Mouse (Mus musculus): ENCODE data around the gene Gimap9.
A peak's percentile ranks its signal among the peaks of the same experiment; 100 is the strongest.

The Gimap9 gene

DNA sequence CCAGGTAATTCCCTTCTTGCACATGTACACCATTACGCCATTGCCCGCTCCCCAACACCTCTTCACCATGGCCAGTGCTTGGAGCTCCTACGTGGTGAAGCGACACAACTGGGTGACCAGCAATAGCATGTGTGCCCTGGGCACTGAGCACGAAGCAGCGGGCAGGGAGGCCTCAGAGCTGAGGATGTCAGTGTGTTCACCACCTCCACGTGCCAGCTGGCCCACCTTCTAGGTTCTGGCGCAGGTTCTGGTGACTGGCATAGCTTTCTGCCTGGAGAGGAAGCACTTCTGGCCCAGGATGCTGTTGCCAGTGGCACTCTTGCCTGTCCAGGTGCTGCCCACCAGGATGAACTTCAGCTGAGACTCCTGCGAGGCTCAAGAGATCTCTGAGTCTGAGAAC lies 10.5 kb upstream of the Gimap9 start:
- DNase-seq = peak; percentile 85

- peak; percentile 77 for DNase-seq
Observed at GRCm38 (mm10) chr6:48666159-48666586, 9.8 kb upstream of the Gimap9 start.

- DNase-seq = peak; percentile 71
Observed at GRCm38 (mm10) chr6:48668022-48668421, 7.9 kb upstream of the Gimap9 start.

- DNase-seq = peak; percentile 71
Observed at GRCm38 (mm10) chr6:48669446-48669969, 6.4 kb upstream of the Gimap9 start.

GRCm38 (mm10) chr6:48674291-48675058 lies 1.5 kb upstream of the Gimap9 start:
- DNase-seq = peak; percentile 75

DNA sequence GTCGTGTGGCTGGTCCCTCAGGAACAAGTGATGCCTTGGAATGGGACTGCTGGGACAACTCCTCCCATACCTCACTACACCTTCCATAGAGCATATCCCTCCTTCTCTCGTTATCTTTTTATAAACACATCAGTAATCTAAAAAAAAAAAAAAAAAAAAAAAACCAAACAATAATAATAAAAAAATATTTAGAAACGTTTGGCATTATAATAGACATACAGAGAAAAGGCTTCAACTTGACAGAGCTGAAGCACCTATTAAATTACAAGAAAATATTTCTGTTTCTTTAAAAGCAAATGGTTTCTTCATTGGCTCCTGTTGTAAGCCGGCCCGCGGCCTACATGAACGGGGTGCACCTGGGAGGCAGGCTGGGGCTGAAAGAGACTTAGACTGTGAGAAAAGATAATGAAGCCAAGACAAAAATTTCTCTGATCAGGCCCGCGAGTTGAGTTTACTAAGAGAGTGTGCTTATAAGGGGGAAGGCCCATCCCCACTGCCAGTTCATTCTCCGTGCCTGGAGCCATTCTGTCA lies 464 bp upstream of the Gimap9 start:
- no peak for DNase-seq

DNA sequence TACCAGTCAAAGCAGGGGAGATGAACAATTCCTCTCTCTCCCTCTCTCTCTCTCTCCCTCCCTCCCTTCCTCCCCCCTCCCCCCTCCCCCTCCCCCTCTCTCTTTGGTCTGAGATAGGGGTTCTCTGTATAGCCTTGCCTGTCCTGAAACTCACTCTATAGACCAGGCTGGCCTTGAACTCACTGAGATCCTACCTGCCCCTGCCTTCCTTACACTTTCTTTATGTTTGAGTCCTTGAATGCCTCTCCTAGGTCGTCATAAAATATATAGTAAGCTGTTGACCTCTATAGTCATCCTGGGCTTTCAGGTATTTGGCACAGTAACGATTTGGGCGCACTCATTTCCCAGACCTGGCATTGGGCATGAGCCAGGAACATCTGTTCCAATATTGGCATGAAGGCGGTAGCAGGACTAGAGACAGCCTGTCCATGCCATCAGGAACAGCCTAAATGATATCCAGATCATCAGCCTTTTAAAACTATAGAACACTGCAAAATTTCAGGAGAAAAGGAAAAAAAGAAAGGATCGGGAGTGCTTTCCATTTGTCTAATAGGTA lies 1.0 kb downstream of the Gimap9 start:
- peak; percentile 83 for DNase-seq

- DNase-seq = peak; percentile 84
Observed at GRCm38 (mm10) chr6:48677492-48678345, 1.8 kb downstream of the Gimap9 start.

- peak; percentile 77 for DNase-seq
Observed at GRCm38 (mm10) chr6:48678391-48678790, 2.5 kb downstream of the Gimap9 start.

DNA sequence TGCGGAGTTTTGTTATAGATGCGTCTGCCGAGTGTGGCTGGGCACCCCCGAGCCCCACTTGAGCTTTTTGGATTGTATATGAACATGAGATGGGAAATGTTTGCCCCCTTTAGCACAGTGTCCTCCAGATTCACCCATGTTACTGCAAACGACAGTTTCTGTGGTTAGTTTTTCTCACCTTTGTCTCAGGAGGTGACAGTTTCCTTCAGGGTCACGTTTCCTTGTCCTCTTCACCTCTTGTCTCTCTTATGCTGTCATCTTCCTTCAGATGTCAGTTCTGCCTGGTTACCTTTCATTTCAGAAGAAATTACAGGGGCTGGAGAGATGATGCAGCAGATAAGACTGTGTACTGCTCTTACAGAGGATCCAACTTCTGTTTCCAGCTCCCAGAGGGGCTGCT lies 3.8 kb downstream of the Gimap9 start:
- DNase-seq = peak; percentile 66

DNA sequence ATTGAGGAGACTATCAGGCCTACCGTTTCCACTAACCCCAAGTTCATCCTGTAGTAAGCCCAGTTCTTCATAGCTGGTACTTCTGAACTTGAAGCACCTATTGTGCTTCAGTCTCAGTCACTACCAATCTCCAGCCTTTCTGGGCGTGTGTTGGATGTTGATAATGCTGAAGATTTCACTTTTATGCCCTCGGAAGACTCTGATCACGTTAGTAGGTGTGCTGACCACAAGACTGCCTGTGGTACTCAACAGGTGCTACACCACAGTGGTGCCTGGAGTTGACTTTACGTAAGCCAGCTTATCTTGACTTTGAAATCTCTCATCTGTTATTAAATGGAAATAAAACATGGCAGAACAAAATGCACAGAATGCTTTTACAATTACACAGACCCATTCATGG lies 4.5 kb downstream of the Gimap9 start:
- DNase-seq = peak; percentile 53

DNA sequence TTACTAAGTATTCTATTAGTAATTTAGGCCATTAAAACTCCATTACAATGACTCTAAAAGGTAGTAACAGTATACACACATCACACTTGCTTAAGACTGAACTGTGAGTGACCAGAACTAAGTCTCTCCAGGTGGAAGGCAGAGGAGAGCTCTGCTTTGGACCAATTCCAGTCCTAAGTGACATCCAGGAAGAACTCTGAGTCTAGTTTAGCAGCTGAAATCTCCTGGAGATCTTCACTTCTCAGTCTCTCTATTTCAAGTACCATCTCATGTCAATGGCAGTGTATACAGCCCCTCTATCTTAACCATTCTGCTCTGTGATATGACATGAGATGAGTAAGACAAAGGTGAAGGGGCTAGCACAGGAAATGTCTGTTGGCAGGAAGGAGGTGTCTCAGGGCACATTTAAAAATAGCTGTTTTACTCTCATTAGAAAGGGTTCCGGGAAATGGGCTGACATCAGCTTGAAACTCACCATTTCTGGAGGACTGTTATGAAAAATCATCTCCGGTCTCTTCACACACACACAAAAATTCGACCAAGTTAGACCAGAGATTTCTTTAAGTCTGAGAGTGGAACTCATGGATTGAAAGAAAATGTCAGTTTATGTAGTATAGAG lies 5.7 kb downstream of the Gimap9 start:
- peak; percentile 92 for DNase-seq

- DNase-seq = peak; percentile 84
Observed at GRCm38 (mm10) chr6:48682271-48682670, 6.3 kb downstream of the Gimap9 start.

GRCm38 (mm10) chr6:48683263-48683821 lies 7.4 kb downstream of the Gimap9 start:
- DNase-seq = peak; percentile 23

DNA sequence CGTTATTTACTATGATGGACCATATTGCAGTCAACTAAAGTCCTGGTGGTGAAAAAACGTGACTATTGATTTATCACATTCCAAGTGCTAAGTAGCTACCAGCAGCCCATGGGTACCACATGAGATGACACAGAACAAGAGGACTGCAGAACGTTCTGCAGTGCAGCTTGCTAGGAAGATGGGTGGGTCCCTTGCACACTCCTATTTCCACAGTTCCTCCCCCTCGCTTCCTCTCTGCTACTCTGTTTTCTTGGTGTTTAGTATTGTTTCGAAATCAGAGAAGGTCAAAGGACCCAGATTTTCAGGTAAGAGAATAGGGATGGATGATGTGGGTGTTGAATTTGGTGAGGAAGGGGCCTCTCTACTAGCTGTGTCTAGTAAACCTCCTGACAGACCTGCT lies 8.4 kb downstream of the Gimap9 start, which contains the start of gene Gimap4:
Gene Gimap4, plus strand, starts transcription at position 231 of the 400 bp plus-strand sequence.
- DNase-seq = peak; percentile 95

DNA sequence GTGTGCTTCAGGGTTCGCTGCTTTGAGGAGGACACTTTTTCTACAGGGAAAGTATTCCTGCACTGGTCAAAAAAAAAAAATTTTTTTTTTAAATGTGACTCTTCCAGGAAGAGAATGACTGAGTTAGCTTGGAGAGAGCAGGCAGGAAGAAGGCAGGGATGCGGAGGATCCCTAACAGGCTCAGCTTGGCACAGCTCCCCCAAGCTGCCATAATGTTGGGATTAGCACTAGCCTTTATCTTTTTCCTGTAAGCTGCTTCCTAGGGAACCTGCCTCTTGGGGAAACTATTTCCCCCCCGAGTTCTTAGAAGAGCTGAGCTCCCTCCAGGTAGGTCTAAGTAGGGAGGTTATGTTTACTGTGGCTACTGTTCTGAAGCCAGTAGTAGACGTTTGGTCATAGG lies 8.9 kb downstream of the Gimap9 start:
- DNase-seq = peak; percentile 94

GRCm38 (mm10) chr6:48685251-48685650 lies 9.3 kb downstream of the Gimap9 start:
- DNase-seq = no peak

GRCm38 (mm10) chr6:48685694-48686665 lies 10.1 kb downstream of the Gimap9 start:
- peak; percentile 89 for DNase-seq

DNA sequence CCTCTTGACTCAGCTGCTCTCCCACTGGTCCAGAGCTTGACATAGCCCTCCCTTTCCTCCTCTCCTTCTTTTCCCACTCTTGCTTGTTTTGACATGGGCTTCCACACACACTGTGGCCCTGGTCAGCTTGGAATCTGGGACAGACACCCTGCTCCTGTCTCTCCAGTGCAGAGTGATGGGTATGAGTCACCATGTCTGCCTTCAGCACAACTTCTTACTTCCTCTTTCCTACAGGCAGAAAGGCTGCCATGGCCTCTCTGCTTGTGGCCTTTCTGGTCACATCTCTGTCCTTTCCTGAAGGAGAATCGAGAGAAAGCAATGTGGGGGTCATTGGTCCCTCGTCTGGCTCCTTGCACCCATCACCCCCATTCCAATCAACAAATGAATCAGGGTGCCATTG lies 11.1 kb downstream of the Gimap9 start:
- peak; percentile 91 for DNase-seq

DNA sequence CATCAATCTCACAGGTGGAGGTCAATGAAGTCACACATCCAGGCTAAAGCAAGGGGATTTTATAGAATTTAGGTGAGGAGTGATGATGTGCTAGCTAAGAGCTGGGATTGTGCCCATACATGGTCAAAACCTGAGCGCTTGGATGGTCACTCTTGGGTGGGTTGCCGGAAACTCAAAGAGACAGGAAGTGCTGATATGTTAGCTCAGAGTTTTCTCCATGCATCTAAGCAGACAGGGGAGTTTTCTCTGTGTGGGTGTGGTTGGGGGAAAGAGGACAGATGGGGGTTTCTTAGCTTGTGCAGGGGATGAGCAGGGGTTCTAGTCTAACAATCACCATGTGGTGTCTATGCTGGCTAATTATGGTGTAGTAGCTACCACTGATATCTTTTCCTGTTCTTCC lies 13.4 kb downstream of the Gimap9 start:
- DNase-seq = peak; percentile 91

- peak; percentile 78 for DNase-seq
Observed at GRCm38 (mm10) chr6:48692962-48693361, 17.0 kb downstream of the Gimap9 start.

All from heart, adult 11 months (tissue).